Mouse (Mus musculus): ENCODE measurements around the gene Prkca.

The Prkca gene

DNA sequence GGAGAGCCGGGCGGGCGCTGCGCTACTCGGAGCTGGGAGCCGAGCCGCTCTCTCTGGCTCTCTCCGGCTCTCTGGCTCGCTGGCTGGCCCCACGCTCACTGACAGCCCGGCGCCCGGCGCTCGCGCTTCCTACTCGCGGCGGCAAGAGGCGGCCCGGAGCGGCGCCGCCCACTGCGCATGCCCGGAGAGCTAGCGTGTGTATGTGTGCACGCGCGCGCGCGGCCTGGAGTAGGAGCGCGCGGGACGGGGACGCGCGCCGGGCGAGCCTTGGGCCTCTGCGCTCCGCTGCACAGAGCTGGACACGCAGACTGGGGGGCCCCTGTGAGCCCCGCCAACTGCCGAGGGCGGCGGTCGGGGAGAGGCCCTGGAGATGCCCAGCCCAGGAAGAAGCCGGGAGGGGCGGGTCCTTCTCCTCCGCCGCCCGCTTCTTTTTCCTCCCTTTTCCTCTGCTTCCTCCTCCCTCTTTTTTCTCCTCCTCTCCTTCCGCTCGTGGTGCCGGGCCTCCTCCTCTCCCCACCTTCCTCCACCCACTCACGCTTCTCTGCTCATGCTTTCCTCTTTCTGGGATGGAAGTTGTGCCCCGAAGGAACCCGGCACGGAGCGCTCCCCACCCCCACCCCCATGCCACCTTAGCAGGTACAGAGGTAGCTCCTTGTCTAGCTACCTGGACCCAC, at the start of gene Prkca:
Gene Prkca, minus strand, starts transcription at position 140 of the 674 bp plus-strand sequence.
- DNase-seq, result peak; percentile 96 to 98

DNA sequence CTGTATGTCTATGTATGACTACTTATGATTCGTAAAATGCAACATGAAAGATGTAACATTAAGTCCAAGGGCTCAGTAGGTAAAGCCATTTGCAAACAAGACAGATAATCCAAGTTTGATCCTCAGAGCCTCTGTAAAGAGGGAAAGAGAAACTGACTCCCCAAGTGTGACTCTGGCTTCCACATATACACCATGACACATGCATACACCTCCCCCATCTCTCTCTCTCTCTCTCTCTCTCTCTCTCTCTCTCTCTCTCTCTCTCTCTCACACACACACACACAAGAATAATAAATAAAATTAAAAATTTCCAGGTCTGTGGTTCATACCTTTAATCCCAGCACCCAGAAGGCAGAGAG, 41.9 kb upstream of the Prkca start:
- no peak for DNase-seq

DNA sequence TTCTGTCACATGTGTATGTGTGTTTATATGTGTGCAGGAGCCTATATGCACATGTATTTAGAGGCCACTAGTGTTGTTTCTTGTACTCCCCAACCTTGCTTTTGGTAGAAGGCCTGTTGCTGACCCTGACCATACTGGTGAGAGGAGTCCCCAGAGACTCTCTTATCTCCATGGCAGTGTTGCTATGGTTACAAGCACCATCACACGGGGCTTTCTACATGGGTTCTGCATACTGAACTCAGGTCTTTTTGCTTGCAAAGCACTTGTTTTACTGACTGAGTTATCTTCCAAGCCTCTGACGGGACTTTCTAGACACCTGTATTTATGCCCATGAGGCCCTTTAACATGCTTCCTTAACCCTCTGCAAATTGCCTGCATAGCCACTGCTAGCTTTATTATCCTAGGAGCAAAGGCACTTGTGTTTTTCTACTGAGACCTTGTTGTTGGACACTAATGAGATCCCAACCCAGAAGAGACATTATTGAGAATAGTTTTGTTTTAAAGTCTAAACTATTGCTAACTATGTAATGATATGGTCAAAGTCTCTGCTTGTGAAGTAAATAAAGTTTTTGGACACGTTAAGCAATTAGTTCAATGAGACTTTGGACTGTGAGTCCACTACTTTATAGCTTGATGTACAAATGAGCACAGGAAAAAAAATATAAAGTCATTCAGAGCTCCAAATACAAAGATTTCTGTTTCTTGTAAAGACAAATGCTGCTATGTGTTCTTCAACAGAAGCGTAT, 41.4 kb upstream of the Prkca start:
- DNase-seq, result no peak

DNA sequence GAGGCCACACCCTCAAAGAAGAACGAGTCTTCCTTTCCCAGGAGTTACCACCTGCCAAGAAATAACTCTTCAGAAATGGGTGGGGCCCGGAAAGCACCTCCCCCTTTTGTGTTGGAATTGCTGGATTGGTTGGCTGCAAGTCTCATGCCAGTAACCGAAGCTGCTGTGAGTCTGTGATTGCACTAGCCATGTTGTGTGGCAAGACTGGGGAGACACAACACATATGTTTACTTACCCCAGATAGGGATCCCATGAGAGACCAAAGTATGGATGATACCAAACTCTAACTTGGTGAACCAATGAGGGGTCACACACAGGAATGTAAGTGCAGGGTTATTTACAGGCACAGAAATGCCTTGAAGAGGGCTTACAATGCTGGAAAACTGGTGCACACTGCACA, 38.9 kb upstream of the Prkca start:
- no peak for DNase-seq

DNA sequence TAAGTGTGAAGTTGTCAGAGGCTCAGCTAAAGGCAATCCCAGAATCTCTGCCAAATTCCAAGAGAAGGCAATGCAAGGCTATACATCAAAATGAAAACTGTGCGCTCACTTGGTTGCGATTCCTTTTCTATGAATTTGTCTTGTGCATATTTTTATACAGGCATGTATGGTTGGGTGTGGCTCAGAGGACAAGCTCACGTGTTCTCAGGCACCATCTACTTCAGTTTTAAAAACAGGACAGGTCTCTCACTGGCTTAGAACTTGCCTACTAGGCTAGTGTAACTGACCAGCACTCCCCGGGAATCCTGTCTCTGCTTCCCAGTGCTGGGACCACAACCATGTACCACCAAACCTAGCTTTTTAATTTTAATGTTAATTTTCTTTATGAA, 34.6 kb upstream of the Prkca start:
- DNase-seq, result no peak

DNA sequence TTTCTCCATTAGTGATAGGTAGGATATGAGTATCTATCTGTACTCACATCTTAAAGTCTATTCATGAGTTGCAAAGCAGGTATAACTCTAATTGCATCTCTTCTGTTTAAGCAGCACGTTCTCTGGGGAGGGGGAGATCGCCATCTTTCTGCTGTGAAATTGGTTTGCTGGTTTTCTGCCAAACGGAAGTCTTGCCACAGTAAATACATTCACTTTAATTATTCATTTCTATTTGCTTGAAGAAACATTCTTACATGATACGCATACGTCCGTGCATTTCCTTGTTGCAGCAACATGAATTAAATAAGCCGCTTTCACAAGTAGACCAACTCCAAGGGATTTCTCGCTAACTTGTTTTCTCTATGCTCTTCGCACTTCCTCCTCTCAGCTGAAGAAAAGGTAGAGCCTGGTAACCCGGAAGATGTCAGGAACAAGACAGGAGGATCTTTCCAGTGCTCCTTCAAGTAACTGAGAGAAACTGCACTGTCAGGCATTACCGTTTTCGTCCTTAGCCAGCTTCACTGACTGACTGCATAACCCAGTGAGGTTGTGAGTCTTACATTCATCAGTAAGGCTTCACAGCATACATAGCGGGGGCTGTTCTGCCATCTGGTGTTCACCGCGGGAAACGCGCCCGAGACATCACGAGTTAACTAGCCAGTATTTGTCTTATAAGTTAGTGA, 34.1 kb upstream of the Prkca start:
- peak; percentile 87 for DNase-seq

DNA sequence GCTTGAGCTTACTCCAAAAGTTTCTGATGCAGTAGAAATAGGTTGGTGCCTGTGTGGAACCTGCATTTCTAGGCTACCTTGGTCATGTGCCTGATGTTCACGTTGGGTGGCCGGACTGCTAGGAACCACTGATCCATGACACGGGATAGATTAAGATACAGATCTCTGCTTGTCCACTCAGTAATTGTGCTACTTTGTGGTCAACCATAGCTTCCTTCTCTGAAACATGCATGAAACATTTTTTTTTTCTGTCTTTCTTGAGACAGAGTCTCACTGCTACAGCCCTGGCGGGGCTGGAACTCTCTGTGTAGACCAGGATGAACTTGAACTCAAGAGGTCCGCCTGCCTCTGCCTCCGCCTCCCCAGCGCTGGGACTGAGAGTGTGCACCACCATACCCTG, 33.1 kb upstream of the Prkca start:
- DNase-seq, result peak in 1 of 2 experiments; percentile 7

DNA sequence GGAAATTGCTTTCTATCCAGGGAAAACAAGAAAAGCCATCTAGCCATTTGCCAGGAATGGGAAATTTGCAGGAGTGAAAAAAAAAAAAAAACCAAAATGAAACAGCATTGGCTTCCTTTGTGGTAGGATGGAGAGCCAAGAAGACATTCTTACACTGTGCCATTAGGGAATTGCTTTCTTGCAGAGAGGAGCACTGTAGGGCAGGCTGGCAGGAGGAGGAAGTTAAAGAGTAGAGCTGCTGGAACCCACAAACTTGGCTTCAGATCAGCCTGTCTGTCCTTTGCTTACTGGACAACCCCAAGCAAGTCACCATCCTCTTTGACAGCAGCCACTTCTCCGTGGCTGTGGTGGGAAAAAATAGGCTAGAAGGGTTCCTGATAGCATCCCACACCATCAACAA, 23.3 kb upstream of the Prkca start:
- no peak for DNase-seq

DNA sequence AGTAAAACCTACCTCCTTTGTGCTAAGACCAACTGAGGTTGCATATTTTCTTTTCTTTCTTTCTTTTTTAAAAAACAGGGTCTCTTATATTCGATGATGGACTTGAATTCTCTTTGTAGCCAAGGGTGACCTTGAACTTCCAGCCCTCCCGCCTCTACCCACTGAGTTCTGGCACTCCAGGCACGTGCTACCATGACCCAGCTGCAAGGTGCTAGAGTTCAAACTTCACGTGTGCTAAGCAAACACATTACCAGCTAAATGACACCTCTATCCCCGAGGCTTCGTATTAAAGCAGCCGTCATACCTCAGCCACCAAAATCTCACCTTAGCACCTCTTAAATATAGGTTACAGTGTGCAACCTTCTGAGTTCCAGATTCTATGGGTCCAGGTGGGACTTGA, 21.9 kb upstream of the Prkca start:
- no peak for DNase-seq

DNA sequence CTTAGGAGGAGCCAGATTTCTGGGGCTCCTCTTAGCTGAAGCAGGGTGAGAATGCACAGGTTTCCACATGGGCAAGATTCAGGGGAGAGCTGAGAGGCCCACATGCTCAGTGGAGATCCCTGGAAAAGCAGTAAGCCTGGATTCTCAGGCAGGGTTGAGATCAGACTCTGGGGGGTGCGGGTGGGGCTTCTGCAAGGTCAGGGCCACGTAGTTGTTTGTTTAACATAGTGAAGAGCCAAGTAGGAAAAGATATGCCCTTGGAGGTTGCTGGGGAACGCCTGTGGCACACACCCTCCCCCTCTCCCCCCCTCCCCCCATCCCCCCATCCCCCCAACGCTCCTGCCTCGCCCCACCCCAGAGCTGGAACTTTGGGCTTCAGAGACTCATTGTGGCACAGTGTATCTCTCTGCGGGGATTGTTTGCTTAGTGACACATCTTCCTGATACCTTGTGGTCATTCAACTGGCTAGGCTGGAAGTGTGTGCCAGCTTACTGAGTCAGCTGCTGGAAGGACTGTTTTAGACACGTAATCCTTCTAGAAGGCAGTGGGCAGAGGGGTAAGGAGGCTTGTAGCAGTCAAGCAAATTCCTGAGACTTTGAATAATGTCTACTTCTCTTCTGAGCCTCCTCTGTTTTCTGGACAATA, 21.3 kb upstream of the Prkca start:
- no peak for DNase-seq

DNA sequence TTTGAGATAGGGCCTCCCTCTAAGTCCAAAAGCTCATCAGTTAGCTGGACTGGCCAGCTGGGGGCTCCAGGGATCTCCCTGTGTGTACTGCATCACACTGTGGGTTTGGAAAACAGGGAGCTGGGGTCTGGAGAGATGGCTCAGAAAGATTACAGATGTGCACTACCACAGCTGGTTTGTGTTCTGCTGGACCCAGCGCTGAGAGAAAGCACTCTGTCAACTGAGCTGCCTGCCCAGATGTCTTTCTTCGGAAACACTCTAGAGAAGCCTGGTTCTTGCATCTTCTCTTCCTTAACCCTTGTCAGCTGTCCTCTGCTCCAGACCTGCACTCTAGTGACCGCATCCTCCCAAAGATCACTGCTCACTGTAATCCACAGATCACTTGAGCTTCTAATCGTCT, 20.3 kb upstream of the Prkca start:
- peak; percentile 25 to 38 for DNase-seq

DNA sequence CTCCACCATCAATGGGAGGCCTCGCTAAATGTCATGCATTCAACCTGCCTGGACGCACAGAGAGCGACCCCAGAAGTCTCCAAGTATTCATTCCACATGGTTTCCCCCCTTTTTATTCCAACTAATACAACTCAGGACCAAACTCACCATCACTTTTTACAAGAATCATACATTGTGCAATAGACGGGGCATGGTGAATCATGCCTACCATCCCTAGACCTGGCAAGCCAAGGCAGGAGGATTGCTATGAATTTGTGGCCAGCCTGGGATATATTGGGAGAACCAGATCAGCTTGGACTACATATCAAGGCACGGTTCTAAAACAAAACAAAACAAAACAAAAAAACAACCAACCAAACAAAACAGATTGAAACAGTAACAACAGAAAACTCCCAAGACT, 19.2 kb upstream of the Prkca start:
- DNase-seq, result no peak

DNA sequence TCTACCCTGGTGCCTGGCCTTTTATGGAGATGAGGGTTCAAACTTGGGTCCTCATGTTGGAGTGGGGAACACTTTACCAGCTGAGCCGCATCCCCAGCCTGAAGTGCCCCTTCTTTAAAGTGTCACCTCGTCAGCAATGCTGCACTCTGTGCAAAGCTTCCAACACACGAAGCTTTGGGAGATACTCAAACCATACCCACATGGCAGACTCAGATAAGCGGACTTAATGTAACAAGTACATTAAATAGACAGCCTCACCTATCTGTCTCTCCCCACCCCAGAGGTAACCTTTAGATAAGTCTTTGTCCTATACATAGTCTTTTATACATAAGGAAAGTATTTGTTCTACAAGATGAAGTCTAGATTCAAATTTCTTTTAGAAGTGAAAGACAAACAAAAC, 17.3 kb upstream of the Prkca start:
- no peak for DNase-seq

DNA sequence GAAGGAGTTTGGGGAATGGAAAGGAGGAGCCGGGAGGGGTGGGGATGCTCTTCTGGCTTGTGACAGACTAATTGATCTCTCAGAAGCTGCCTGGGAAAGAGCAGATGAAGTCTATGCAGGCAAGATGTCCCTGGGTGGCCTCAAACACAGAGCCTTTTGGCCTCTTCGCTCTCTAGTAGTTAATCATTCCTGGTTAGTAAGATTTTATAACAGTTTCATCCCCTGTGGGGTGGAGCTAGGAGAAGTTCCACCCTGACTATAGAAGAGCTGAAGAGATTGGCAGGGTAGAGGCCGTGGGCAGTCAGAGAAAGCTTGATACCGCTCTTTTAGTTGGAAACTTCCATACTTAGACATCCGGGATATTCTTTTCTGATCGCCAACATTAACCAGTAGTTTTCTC, 15.2 kb upstream of the Prkca start:
- DNase-seq, result no peak

DNA sequence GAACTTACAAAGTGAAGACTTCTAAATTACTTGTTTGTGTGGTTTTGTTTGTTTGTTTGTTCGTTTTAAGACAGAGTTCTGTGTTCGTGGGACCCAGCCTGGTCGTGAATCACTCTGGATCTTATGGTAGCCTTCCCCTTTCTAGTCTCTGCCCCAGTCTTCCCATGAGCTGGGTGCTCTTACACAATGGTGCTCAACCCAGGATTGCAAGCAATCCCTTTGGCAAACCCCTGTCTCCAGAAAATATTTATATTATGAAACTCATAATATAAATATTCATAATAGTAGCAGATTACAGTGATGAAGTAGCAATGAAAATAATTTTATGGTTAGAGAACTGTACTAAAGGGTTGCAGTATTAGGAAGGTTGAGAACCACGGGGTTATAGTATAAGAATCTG, 12.3 kb upstream of the Prkca start:
- DNase-seq, result no peak

DNA sequence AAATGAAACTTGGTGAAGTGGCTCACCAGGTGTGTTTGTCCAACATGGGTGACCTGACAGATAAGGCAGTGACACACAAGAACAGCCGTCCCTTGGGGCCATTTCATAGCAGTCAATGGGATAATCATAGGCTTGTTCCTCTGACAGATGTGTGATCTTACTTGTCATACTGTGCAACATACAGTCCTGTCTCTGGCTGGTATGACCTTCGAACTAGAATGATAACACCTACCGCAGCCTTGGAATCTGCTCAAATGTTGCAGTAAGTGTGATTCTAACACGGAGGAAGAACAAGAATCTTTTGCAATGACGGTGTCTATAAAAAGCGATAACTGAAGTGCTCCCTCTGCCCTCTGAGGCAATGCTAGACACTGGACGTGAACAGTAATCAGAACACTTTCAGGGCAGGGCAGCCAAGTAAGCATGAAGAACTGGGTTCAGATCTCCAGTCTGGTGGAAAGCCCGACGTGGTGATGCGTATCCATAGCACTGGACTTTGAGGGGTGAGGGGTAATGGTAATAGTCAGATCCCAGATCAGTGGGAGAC, 9.2 kb upstream of the Prkca start:
- DNase-seq, result no peak

DNA sequence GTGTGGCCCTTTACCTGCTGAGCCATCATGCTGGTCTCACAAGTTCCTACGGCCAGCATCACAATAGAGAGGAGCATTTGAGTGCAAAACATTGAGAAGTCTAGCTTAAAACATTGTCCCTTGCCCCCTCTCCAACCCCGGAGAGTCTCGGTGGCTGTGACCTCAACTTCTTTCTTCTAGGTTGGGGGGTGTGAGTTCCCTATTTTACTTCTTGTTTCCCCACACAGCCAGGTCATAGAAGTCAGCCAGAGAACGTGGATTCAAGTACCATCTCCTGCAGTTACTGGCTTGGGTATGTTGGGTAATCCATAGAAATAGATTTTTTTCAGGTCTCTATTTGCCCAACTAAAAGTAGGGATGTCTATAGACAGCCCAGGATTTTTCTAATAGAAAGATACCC, 7.1 kb upstream of the Prkca start:
- no peak for DNase-seq

DNA sequence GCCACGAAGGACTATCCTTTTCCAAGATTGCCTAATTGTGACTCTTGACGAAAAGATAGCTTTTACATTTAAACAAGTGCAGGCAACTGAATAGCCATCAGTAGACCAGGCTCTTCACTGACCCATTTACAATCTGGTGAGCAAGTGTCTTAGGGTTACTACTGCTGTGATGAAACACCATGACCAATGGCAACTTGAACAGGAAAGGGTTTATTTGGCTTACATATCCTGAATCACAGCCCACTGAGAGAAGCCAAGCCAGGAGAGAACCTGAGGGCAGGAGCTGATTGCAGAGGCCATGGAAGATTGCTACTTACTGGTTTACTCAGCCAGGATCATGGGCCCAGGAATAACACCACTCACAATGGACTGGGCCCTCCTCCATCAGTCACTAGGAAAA, 1.6 kb upstream of the Prkca start:
- DNase-seq, result no peak

DNA sequence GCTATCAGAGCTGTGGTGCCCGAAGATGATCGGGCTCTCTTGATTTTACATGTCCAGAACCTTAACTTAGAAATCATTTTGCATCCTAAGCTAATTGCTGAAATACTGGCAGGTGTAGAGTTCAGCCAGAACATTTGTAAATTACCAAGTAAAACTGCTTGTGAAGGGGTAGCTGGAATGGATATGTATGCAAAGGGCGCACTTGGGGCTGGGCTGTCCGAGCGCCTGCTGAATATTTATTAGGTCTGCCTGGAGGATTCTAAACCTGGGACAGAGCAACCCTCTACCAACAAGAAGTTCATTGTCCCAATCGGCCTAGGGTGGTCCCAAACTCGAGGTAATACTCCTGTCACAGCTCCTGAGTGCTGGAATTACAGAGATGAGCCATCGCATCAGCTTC, 1.0 kb upstream of the Prkca start:
- no peak for DNase-seq

DNA sequence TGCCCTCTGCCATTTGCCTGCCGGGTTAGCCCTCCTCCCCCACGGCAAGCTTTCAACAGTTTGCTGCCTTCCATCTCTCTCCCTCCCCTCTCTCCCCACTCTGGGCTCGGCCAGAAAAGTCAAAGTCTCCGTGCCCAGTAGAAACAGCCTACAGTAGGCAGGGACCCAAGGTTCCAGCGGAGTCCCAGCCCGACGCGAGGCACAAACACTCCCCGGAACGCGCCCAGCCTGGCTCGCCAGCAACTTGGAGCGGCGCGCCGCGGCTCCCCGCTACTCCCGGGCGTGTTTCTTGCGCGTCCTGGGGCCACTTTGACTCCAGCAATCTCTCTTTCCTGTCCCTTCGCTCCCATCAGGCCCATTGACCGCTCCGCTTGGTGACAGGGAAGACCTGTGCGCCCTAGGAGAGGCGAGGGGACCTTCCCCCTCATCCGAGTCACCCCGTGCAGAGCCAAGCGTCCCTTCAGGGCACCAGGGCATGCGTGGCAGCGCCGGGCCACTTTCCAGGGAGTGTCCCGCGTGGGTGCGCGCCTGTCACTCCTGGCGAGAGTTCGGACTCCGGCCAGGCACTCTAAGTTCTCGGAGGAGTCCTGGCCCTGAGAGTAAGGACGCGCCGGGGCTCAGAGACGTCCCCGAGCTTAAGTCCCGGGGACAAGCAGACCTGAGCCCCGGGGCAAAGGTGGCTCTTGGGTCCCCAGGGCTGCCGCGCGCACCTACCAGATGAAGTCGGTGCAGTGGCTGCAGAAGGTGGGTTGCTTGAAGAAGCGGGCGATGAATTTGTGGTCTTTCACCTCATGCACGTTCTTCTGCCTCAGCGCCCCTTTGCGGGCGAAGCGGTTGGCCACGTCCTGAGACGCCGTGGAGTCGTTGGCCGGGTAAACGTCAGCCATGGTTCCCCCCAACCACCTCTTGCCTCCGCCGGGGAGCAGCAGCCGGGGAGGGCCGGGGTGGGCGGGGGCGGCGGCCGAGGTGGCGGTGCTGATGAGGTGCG, 653 bp downstream of the Prkca start, which contains the start of gene Apoh:
Gene Apoh, plus strand, starts transcription at position 574 of the 988 bp plus-strand sequence.
- peak; percentile 69 to 79 for DNase-seq

DNA sequence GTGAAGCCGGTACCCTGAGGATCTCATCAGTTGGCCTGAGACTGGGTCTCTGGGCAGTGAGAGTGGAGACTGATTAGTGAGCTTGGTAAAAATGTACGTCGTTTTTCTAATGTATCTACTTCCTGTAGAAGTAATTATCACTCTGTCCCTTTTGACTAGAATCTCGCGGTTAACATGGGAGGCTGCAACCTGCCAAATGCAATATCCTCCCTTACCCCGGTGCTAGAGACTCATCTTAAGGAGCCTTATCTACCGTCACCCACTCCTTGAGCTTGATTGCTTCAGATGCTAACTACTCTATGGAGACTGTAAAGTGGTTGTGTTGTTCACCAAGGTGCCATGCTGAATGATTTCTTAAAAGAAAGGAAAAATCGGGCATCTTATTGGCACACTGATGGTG, 1.9 kb downstream of the Prkca start:
- no peak for DNase-seq

DNA sequence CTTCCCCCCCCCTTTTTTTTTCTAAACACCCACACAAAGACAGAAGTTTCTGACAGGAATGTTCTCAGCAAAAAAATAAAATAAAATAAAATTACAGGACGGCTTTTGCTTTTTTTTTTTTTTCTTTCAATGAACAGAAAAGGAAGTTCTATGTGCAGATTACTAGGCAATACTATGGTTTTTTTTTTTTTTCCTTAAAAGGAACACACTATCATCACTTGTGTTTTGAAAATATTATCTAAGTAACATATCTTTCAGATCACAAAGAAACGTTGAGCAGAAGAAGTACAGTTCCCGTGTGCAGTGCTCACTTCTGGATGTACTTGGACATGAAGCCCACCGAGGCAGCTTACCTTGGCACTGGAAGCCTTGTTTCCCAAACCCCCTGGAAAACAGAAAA, 3.4 kb downstream of the Prkca start:
- no peak for DNase-seq

Measured in kidney, postnatal 4 days (tissue).